Mouse (Mus musculus): ENCODE measurements at regions not wholly inside any gene's neighbourhood (a gene's known extent, or its start where the extent isn't known, plus 50 kb on each side); places are given as distances from the start of the nearest gene placed in this dataset.
"Not testable (repeated sequence)": the region's sequence is repeated elsewhere in the genome, so short reads cannot be mapped to it uniquely, and the experiment has no call there.

GRCm38 (mm10) chr12:71626801-71627200 lies 204.1 kb upstream of the Daam1 start:
- DNase-seq: peak; percentile 45

- no peak for DNase-seq
Measured at GRCm38 (mm10) chr12:71627421-71628339, 203.2 kb upstream of the Daam1 start.

- no peak for DNase-seq
Measured at GRCm38 (mm10) chr12:71628340-71628738, 202.5 kb upstream of the Daam1 start.

GRCm38 (mm10) chr12:71628796-71629195 lies 202.1 kb upstream of the Daam1 start:
- no peak for DNase-seq

- no peak for DNase-seq
Measured at GRCm38 (mm10) chr12:71630386-71630785, 200.5 kb upstream of the Daam1 start.

- DNase-seq: no peak
Measured at GRCm38 (mm10) chr12:71636300-71636699, 194.6 kb upstream of the Daam1 start.

GRCm38 (mm10) chr12:71637248-71637647 lies 193.6 kb upstream of the Daam1 start:
- DNase-seq: no peak

GRCm38 (mm10) chr12:71638246-71638645 lies 192.6 kb upstream of the Daam1 start:
- no peak for DNase-seq

- no peak for DNase-seq
Measured at GRCm38 (mm10) chr12:71640058-71640501, 190.8 kb upstream of the Daam1 start.

- no peak for DNase-seq
Measured at GRCm38 (mm10) chr12:71641486-71641885, 189.4 kb upstream of the Daam1 start.

- no peak for DNase-seq
Measured at GRCm38 (mm10) chr12:71642797-71643337, 188.0 kb upstream of the Daam1 start.

GRCm38 (mm10) chr12:71651251-71651650 lies 179.6 kb upstream of the Daam1 start:
- DNase-seq: no peak

GRCm38 (mm10) chr12:71693346-71694038 lies 137.4 kb upstream of the Daam1 start:
- DNase-seq: no peak

- DNase-seq: no peak
Measured at GRCm38 (mm10) chr12:71701753-71702152, 129.1 kb upstream of the Daam1 start.

GRCm38 (mm10) chr12:71702181-71702580 lies 128.7 kb upstream of the Daam1 start:
- no peak for DNase-seq

- DNase-seq: no peak
Measured at GRCm38 (mm10) chr12:71703146-71703902, 127.6 kb upstream of the Daam1 start.

- no peak for DNase-seq
Measured at GRCm38 (mm10) chr12:71704431-71704830, 126.4 kb upstream of the Daam1 start.

GRCm38 (mm10) chr12:71707727-71708369 lies 123.0 kb upstream of the Daam1 start:
- DNase-seq: no peak

GRCm38 (mm10) chr12:71714606-71715005 lies 116.3 kb upstream of the Daam1 start:
- no peak for DNase-seq

GRCm38 (mm10) chr12:71718412-71718811 lies 112.5 kb upstream of the Daam1 start:
- not testable (repeated sequence) for DNase-seq

- no peak for DNase-seq
Measured at GRCm38 (mm10) chr12:71718911-71719310, 112.0 kb upstream of the Daam1 start.

- no peak for DNase-seq
Measured at GRCm38 (mm10) chr12:71725140-71725539, 105.7 kb upstream of the Daam1 start.
